Mouse (Mus musculus) forebrain, embryonic 16.5 days (tissue): ENCODE measurements at regions not wholly inside any gene's neighbourhood (a gene's known extent, or its start where the extent isn't known, plus 50 kb on each side); places are given as distances from the start of the nearest gene placed in this dataset.
A peak's percentile ranks its signal among the peaks of the same experiment; 100 is the strongest.

Source experiments
- ATAC-seq: fragments of 200-750 bp; cut with Nextera tagmentation; 2 replicates; pipeline ENCODE4 v1.8.0; 2017; ENCODE audit warnings: mild to moderate bottlenecking, moderate library complexity
- H3K27ac ChIP-seq: fragments of 300-500 bp; sonication (generic); 2 replicates; pipeline ENCODE4 v1.5.1; 2014; ENCODE audit warnings: low read length, control low read depth
- H3K27me3 ChIP-seq: fragments of 300-500 bp; sonication (generic); replicated peaks from 2 replicates; pipeline ENCODE4 v1.6.1; 2014; ENCODE audit warnings: low read length; ENCODE audit not compliant: control insufficient read depth, insufficient read depth
- H3K36me3 ChIP-seq: fragments of 300-500 bp; sonication (generic); 2 replicates; pipeline ENCODE4 v1.6.1; 2014; ENCODE audit not compliant: control insufficient read depth, insufficient read depth
- H3K4me1 ChIP-seq: fragments of 300-500 bp; sonication (generic); replicated peaks from 2 replicates; pipeline ENCODE4 v1.6.1; 2014; ENCODE audit warnings: low read length; ENCODE audit not compliant: control insufficient read depth, insufficient read depth
- H3K4me2 ChIP-seq: fragments of 300-500 bp; sonication (generic); 2 replicates; pipeline ENCODE4 v1.6.1; 2014; ENCODE audit warnings: mild to moderate bottlenecking, low read length, control low read depth
- H3K4me3 ChIP-seq: fragments of 300-500 bp; sonication (generic); replicated peaks from 2 replicates; pipeline ENCODE4 v1.5.1; 2014; ENCODE audit warnings: mild to moderate bottlenecking, low read length, control low read depth
- H3K9ac ChIP-seq: fragments of 300-500 bp; sonication (generic); replicated peaks from 2 replicates; pipeline ENCODE4 v1.6.1; 2014; ENCODE audit warnings: low read depth, low read length, control low read depth
- H3K9me3 ChIP-seq: fragments of 300-500 bp; sonication (generic); 2 replicates; pipeline ENCODE4 v1.6.1; 2016; ENCODE audit warnings: low read length; ENCODE audit not compliant: control insufficient read depth
- WGBS: fragments of 180-500 bp; shearing (Covaris S2); extraction: QIAGEN DNeasy Blood & Tissue Kit; methylation state at CpG from one replicate; pipeline ENCODE4 v1.1.7; 2014; 5-methylcytosine and 5-hydroxymethylcytosine counted together

DNA sequence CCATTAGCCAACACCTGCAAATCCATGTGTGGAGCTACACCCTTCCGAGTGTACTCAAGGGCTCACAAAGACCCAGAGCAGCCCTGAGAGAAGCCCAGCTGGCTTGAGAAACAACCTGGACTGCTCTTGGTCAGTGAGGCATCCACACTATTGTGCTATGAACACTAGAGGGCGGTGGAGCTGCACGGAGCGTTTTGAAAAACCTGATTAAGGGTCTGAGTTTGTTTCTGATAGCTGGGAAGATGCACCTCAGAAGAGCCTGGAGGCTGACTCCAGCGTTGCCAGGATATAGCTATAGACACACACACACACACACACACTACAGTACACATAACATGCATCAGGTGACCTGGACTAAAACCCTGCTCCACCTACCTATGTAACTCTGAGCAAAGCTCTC lies 185.5 kb downstream of the Prdm2 start:
- no peaks in the 10 kb centered on the region for H3K27me3 ChIP-seq
- H3K27ac ChIP-seq: no peak overlapping the region
- no peak overlapping the region for H3K4me2 ChIP-seq
- ATAC-seq: peak; percentile 61
- H3K4me3 ChIP-seq: no peak overlapping the region
- H3K36me3 ChIP-seq: no peaks in the 10 kb centered on the region
- H3K9me3 ChIP-seq: peaks cover 3% of the 10 kb centered on the region; the same call in 1 of the 2 replicates
- H3K4me1 ChIP-seq: 0 out of 2 replicates have a peak, but pooled peaks cover 2% of the 10 kb centered on the region
- no peak overlapping the region for H3K9ac ChIP-seq
- WGBS: 12% methylated on average over 5 of the region's 5 CpGs

- Histone ChIP-seq H3K4me2 (no peak overlapping the region), H3K9ac (no peak overlapping the region), H3K27me3 (no peaks in the 10 kb centered on the region; the same call in 1 of the 2 replicates), H3K36me3 (no peaks in the 10 kb centered on the region), H3K27ac (no peak overlapping the region), H3K9me3 (peaks cover 3% of the 10 kb centered on the region; the same call in 1 of the 2 replicates), H3K4me3 (no peak overlapping the region), H3K4me1 (0 out of 2 replicates have a peak, but pooled peaks cover 4% of the 10 kb centered on the region)
- 43% methylated on average over 10 of the region's 10 CpGs for WGBS
- peak; percentile 79 for ATAC-seq
Measured at GRCm38 (mm10) chr4:143021242-143021881, 191.4 kb downstream of the Prdm2 start.

- Histone ChIP-seq H3K36me3 (no peaks in the 10 kb centered on the region), H3K27ac (no peak overlapping the region), H3K9ac (no peak overlapping the region), H3K4me2 (no peak overlapping the region), H3K4me3 (no peak overlapping the region), H3K4me1 (0 out of 2 replicates have a peak, but pooled peaks cover 4% of the 10 kb centered on the region), H3K9me3 (peaks cover 3% of the 10 kb centered on the region; the same call in 1 of the 2 replicates), H3K27me3 (no peaks in the 10 kb centered on the region; the same call in 1 of the 2 replicates)
- ATAC-seq: 0 out of 2 replicates have a peak, but pooled peaks have one; percentile 5
- WGBS: 67% methylated on average over 4 of the region's 4 CpGs
Measured at GRCm38 (mm10) chr4:143020658-143021057, 192.1 kb downstream of the Prdm2 start.

- H3K36me3 ChIP-seq: no peaks in the 10 kb centered on the region
- no peak overlapping the region for H3K4me3 ChIP-seq
- ATAC-seq: 0 out of 2 replicates have a peak, but pooled peaks have one; percentile 31
- H3K4me1 ChIP-seq: peaks cover 8% of the 10 kb centered on the region
- no peak overlapping the region for H3K4me2 ChIP-seq
- no peaks in the 10 kb centered on the region for H3K27me3 ChIP-seq
- H3K27ac ChIP-seq: peak overlapping the region; percentile 64
- H3K9me3 ChIP-seq: no peaks in the 10 kb centered on the region
- H3K9ac ChIP-seq: no peak overlapping the region
- WGBS: 65% methylated on average over 8 of the region's 8 CpGs
Measured at GRCm38 (mm10) chr4:143012900-143013299, 199.9 kb downstream of the Prdm2 start.

- Histone ChIP-seq H3K36me3 (no peaks in the 10 kb centered on the region), H3K4me1 (peaks cover 3% of the 10 kb centered on the region; the same call in 1 of the 2 replicates), H3K27ac (no peak overlapping the region), H3K4me3 (no peak overlapping the region), H3K4me2 (no peak overlapping the region), H3K9ac (no peak overlapping the region), H3K27me3 (no peaks in the 10 kb centered on the region), H3K9me3 (no peaks in the 10 kb centered on the region)
- ATAC-seq: no peak
- WGBS: 48% methylated on average over 13 of the region's 13 CpGs
Measured at GRCm38 (mm10) chr4:143001961-143002360, 210.8 kb downstream of the Prdm2 start.

DNA sequence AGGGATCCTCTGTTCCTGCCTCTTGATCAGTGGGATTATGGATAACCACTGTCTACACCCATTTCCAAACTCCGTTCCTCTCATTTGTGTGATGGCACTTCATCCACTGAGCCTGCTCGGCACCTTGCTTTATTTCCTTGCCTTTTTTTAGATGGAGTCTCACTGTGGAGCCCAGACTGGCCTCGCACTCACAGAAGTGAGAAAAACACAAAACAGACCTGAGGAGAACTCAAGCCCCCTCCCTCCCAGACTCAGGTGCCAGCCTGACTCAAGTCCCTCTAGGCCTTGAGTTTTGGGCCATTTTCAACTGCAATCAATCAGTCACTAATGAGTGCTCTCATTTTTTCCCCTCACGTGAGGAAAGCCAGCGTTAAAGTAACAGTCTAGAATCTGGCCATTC lies 211.3 kb downstream of the Prdm2 start:
- Histone ChIP-seq H3K27ac (no peak overlapping the region), H3K9ac (no peak overlapping the region), H3K4me1 (peaks cover 3% of the 10 kb centered on the region; the same call in 1 of the 2 replicates), H3K4me2 (no peak overlapping the region), H3K27me3 (no peaks in the 10 kb centered on the region), H3K4me3 (no peak overlapping the region), H3K36me3 (no peaks in the 10 kb centered on the region), H3K9me3 (no peaks in the 10 kb centered on the region)
- 60% methylated on average over 5 of the region's 5 CpGs for WGBS
- no peak for ATAC-seq

GRCm38 (mm10) chr4:142996406-142996805 lies 216.4 kb downstream of the Prdm2 start:
- ATAC-seq: no peak
- no peak overlapping the region for H3K4me3 ChIP-seq
- no peaks in the 10 kb centered on the region for H3K4me1 ChIP-seq
- H3K27me3 ChIP-seq: no peaks in the 10 kb centered on the region
- no peak overlapping the region for H3K4me2 ChIP-seq
- WGBS: 70% methylated on average over 4 of the region's 4 CpGs
- no peaks in the 10 kb centered on the region for H3K36me3 ChIP-seq
- H3K9me3 ChIP-seq: no peaks in the 10 kb centered on the region
- no peak overlapping the region for H3K27ac ChIP-seq
- no peak overlapping the region for H3K9ac ChIP-seq

GRCm38 (mm10) chr4:142991401-142991800 lies 221.4 kb downstream of the Prdm2 start:
- H3K36me3 ChIP-seq: no peaks in the 10 kb centered on the region
- ATAC-seq: no peak
- H3K27me3 ChIP-seq: no peaks in the 10 kb centered on the region
- H3K4me3 ChIP-seq: no peak overlapping the region
- H3K27ac ChIP-seq: no peak overlapping the region
- WGBS: 83% methylated on average over 4 of the region's 4 CpGs
- H3K9ac ChIP-seq: no peak overlapping the region
- H3K4me1 ChIP-seq: 0 out of 2 replicates have a peak, but pooled peaks cover 2% of the 10 kb centered on the region
- H3K9me3 ChIP-seq: no peaks in the 10 kb centered on the region
- H3K4me2 ChIP-seq: no peak overlapping the region

GRCm38 (mm10) chr4:142989175-142989574 lies 223.6 kb downstream of the Prdm2 start:
- Histone ChIP-seq H3K4me2 (peak overlapping the region; percentile 6; the same call in 1 of the 2 replicates), H3K27me3 (no peaks in the 10 kb centered on the region), H3K9ac (no peak overlapping the region), H3K9me3 (no peaks in the 10 kb centered on the region), H3K27ac (no peak overlapping the region), H3K36me3 (no peaks in the 10 kb centered on the region), H3K4me3 (no peak overlapping the region), H3K4me1 (0 out of 2 replicates have a peak, but pooled peaks cover 2% of the 10 kb centered on the region)
- 7% methylated on average over 8 of the region's 8 CpGs for WGBS
- 0 out of 2 replicates have a peak, but pooled peaks have one; percentile 45 for ATAC-seq
